Mouse (Mus musculus): ENCODE data around the gene Cfap100.

- no peak for TF ChIP-seq CTCF (IDR thresholded peaks at IDR 0.05; ENCODE audit: extremely low read depth, insufficient read depth, insufficient read length, insufficient replicate concordance)
- no peak for TF ChIP-seq POLR2A (IDR thresholded peaks at IDR 0.05; ENCODE audit: low read depth, low read length)
Measured at GRCm38 (mm10) chr6:90473630-90474360, 45.2 kb upstream of the Cfap100 start.

Measured in spleen, adult 2 months (tissue).